ENCODE assay signal across 8 mouse cellular contexts in genomic region chr4:155895216-155895615, GRCm38 (mm10). TPM values are rescaled to one million over a fixed set of nuclear protein-coding genes. Genes with fewer than 3 reads are reported as not detected.
DNase-seq lines count a peak whose midpoint lies in the region; ATAC-seq and TF ChIP-seq lines count a peak whose summit lies in the region.

No protein-coding gene starts in this region.

- no peak for TF ChIP-seq CTCF in liver, postnatal 0 days (IDR thresholded peaks at IDR 0.05; ENCODE audit: low read depth)

- no peak overlapping the region for H3K9ac ChIP-seq in heart, embryonic 16.5 days (ENCODE audit: low read length)
- no peak overlapping the region for H3K9ac ChIP-seq in liver, postnatal 0 days (replicated peaks)

- H3K36me3 ChIP-seq in forebrain, embryonic 10.5 days (replicated peaks), result peaks cover 42% of the 10 kb centered on the region
- H3K36me3 ChIP-seq in heart, embryonic 16.5 days (ENCODE audit: control insufficient read depth, insufficient read depth), result peaks cover 20% of the 10 kb centered on the region
- peaks cover 29% of the 10 kb centered on the region for H3K36me3 ChIP-seq in liver, postnatal 0 days (replicated peaks; ENCODE audit: insufficient read depth, low read length)

- H3K27me3 ChIP-seq in forebrain, embryonic 10.5 days (ENCODE audit: poor library complexity, severe bottlenecking), result no peaks in the 10 kb centered on the region
- H3K27me3 ChIP-seq in heart, embryonic 16.5 days (ENCODE audit: control insufficient read depth, insufficient read depth, low read length), result no peaks in the 10 kb centered on the region
- no peaks in the 10 kb centered on the region for H3K27me3 ChIP-seq in liver, postnatal 0 days (ENCODE audit: insufficient read depth, low read length)

- peak; percentile 10 to 34 for DNase-seq in spleen, postnatal 10 days (ENCODE audit: low spot score in 2 of 2)
- DNase-seq in spleen, adult 12 weeks (ENCODE audit: low spot score), result no peak
- no peak for DNase-seq in forebrain, embryonic 10.5 days (ENCODE audit: extremely low spot score, low spot score)
- peak; percentile 64 to 76 for DNase-seq in kidney, postnatal 36 days
- no peak for DNase-seq in liver, postnatal 0 days
- DNase-seq in retina, postnatal 7 days (ENCODE audit: low read depth, low spot score), result peak; percentile 65

- no peak for TF ChIP-seq EP300 in liver, postnatal 0 days (IDR thresholded peaks at IDR 0.05; ENCODE audit: low read depth)

- peak overlapping the region; percentile 29; the same call in 1 of the 2 replicates for H3K4me2 ChIP-seq in heart, embryonic 16.5 days (ENCODE audit: low read depth, low read length)
- peak overlapping the region; percentile 99 for H3K4me2 ChIP-seq in liver, postnatal 0 days (ENCODE audit: low read depth, low read length)

- ATAC-seq in heart, embryonic 16.5 days (replicated peaks; ENCODE audit: extremely low read depth, insufficient read depth, low FRiP score), result no peak
- ATAC-seq in liver, postnatal 0 days, result no peak
- no peak for ATAC-seq in monocyte, adult 5-6 weeks (replicated peaks; ENCODE audit: insufficient number of reproducible peaks, low FRiP score, low TSS enrichment, poor library complexity, severe bottlenecking)

- WGBS in forebrain, embryonic 10.5 days, result 58% methylated on average over 6 of the region's 6 CpGs
- 41% methylated on average over 6 of the region's 6 CpGs for WGBS in heart, embryonic 16.5 days
- 58% methylated on average over 6 of the region's 6 CpGs for WGBS in liver, postnatal 0 days (ENCODE audit: insufficient replicate concordance)

- no peaks in the 10 kb centered on the region for H3K9me3 ChIP-seq in forebrain, embryonic 10.5 days
- H3K9me3 ChIP-seq in heart, embryonic 16.5 days (replicated peaks; ENCODE audit: control insufficient read depth, low read length), result no peaks in the 10 kb centered on the region
- no peaks in the 10 kb centered on the region for H3K9me3 ChIP-seq in liver, postnatal 0 days (ENCODE audit: low read length)

- 0 out of 2 replicates have a peak overlapping the region, but pooled peaks have one; percentile 94 for H3K4me3 ChIP-seq in forebrain, embryonic 10.5 days
- H3K4me3 ChIP-seq in heart, embryonic 16.5 days (ENCODE audit: low read length), result no peak overlapping the region
- H3K4me3 ChIP-seq in liver, postnatal 0 days (ENCODE audit: low read depth, low read length), result no peak overlapping the region

- no peak overlapping the region for H3K27ac ChIP-seq in forebrain, embryonic 10.5 days
- peak overlapping the region; percentile 32; the same call in 1 of the 2 replicates for H3K27ac ChIP-seq in heart, embryonic 16.5 days (ENCODE audit: low read length)
- H3K27ac ChIP-seq in liver, postnatal 0 days (ENCODE audit: low read depth), result no peak overlapping the region

- H3K4me1 ChIP-seq in forebrain, embryonic 10.5 days, result peaks cover 46% of the 10 kb centered on the region
- peaks cover 38% of the 10 kb centered on the region for H3K4me1 ChIP-seq in heart, embryonic 16.5 days (ENCODE audit: control insufficient read depth, insufficient read depth, low read length)
- H3K4me1 ChIP-seq in liver, postnatal 0 days (ENCODE audit: insufficient read depth), result peaks cover 43% of the 10 kb centered on the region

RNA-seq across cellular contexts. Expression of gene Acap3, which starts 3.6 kb away (rescaled TPM):
- 24.3 and 24.5 TPM in 2 replicates for polyA plus RNA-seq in forebrain, embryonic 10.5 days (2016; fragmentation: Nextera tagmentation; extraction: Ambion mirVana)
- polyA plus RNA-seq in heart, embryonic 16.5 days (2015; fragmentation: Nextera tagmentation; extraction: Ambion mirVana), result 10.1 and 11.6 TPM in 2 replicates
- 2.1 and 2.8 TPM in 2 replicates for polyA plus RNA-seq in liver, postnatal 0 days (2015; fragmentation: Nextera tagmentation; extraction: Ambion mirVana)
- total RNA-seq in monocyte, adult 5-6 weeks (2017), result 17.2 to 19.3 TPM (median 17.3 TPM) in 3 replicates

RNA-seq across cellular contexts. Expression of gene Pusl1, which starts 3.6 kb away (rescaled TPM):
- 54.5 and 56.3 TPM in 2 replicates for polyA plus RNA-seq in forebrain, embryonic 10.5 days (2016; fragmentation: Nextera tagmentation; extraction: Ambion mirVana)
- polyA plus RNA-seq in heart, embryonic 16.5 days (2015; fragmentation: Nextera tagmentation; extraction: Ambion mirVana), result 32.5 and 34.3 TPM in 2 replicates
- 14.1 and 15.3 TPM in 2 replicates for polyA plus RNA-seq in liver, postnatal 0 days (2015; fragmentation: Nextera tagmentation; extraction: Ambion mirVana)
- total RNA-seq in monocyte, adult 5-6 weeks (2017), result 3.8 to 12.8 TPM (median 10.3 TPM) in 3 replicates

RNA-seq across cellular contexts. Expression of gene Ints11, which starts 25.9 kb away (rescaled TPM):
- 120 and 121 TPM in 2 replicates for polyA plus RNA-seq in forebrain, embryonic 10.5 days (2016; fragmentation: Nextera tagmentation; extraction: Ambion mirVana)
- 40.5 and 41.8 TPM in 2 replicates for polyA plus RNA-seq in heart, embryonic 16.5 days (2015; fragmentation: Nextera tagmentation; extraction: Ambion mirVana)
- 14.9 and 17.4 TPM in 2 replicates for polyA plus RNA-seq in liver, postnatal 0 days (2015; fragmentation: Nextera tagmentation; extraction: Ambion mirVana)
- total RNA-seq in monocyte, adult 5-6 weeks (2017), result 21.5 to 28.1 TPM (median 24.5 TPM) in 3 replicates

RNA-seq across cellular contexts. Expression of gene Cptp, which starts 26.0 kb away (rescaled TPM):
- 21.2 and 24.0 TPM in 2 replicates for polyA plus RNA-seq in forebrain, embryonic 10.5 days (2016; fragmentation: Nextera tagmentation; extraction: Ambion mirVana)
- polyA plus RNA-seq in heart, embryonic 16.5 days (2015; fragmentation: Nextera tagmentation; extraction: Ambion mirVana), result 9.3 and 9.5 TPM in 2 replicates
- 8.1 and 8.4 TPM in 2 replicates for polyA plus RNA-seq in liver, postnatal 0 days (2015; fragmentation: Nextera tagmentation; extraction: Ambion mirVana)
- total RNA-seq in monocyte, adult 5-6 weeks (2017), result 5.7 to 8.4 TPM (median 6.6 TPM) in 3 replicates

RNA-seq across cellular contexts. Expression of gene Tas1r3, which starts 32.1 kb away (rescaled TPM):
- polyA plus RNA-seq in forebrain, embryonic 10.5 days (2016; fragmentation: Nextera tagmentation; extraction: Ambion mirVana), result 0.12 and 0.33 TPM in 2 replicates
- 0.18 and 0.26 TPM in 2 replicates for polyA plus RNA-seq in heart, embryonic 16.5 days (2015; fragmentation: Nextera tagmentation; extraction: Ambion mirVana)
- polyA plus RNA-seq in liver, postnatal 0 days (2015; fragmentation: Nextera tagmentation; extraction: Ambion mirVana), result 0.08 and 0.09 TPM in 2 replicates
- total RNA-seq in monocyte, adult 5-6 weeks (2017), result 0.29 to 1.6 TPM (median 0.64 TPM) in 3 replicates

Comparison
In these comparisons a context has a peak if more than half of its experiments do, and no peak if none do; other contexts are left out.
1. DNase-seq: peak in spleen, postnatal 10 days (2 of 2), kidney, postnatal 36 days (2 of 2) and retina, postnatal 7 days (single experiment); none in spleen, adult 12 weeks (single experiment), forebrain, embryonic 10.5 days (single experiment) and liver, postnatal 0 days (single experiment).